In the genomic region with DNA sequence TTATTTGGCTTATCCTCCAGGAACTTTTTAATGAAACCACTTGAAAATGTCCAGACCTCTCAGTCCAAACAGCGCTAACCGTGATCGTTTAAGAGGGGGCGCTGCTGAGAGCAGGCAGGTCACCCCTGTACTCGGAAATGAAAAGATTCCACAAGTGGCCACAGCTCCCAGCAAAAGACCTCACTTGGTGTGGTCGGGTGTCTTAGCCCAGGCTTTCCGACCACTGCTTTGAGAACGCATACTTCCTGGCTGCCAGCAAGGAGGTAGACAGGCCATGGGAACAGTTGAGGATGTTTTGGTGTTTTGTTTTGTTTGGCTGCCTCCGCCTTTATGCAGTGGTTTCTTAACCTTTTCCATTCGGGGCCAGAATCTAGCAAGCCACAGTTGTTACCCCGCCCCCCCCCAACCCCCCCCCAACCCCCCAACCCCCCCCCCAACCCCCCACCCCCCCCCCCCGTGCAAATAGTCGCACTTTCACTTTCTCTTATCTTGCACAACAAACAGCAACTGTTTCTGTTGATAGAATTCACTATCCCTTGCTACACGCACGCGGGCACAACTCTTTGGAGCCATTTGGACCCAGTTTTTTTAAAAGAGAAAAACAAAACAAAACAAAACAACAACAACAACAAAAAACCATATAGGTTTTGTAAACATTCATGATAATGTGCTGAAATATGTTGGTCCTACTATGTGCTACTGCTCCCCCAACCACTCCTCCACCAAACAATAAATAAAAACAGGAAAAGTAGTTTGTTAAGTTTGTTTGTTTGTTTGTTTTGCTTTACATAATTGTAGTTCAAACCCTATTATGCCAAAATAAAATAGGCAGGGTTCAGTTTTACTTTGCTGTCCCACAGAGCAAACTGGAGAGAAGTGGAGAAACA, we compare ENCODE assay signal across 9 mouse cellular contexts. TPM values are rescaled to one million over a fixed set of nuclear protein-coding genes. Genes with fewer than 3 reads are reported as not detected.
A peak's percentile ranks its signal among the peaks of the same experiment; 100 is the strongest.
DNase-seq lines count a peak whose midpoint lies in the region; ATAC-seq and TF ChIP-seq lines count a peak whose summit lies in the region.
"Had no signal": no experiment of that assay in that cellular context is flagged by ENCODE, and none has a peak within 500 bp of the region (broad histone marks: within the 10 kb centered on the region; RNA-seq: fewer than 3 reads in every experiment).

No protein-coding gene starts in this region.

- H3K36me3 ChIP-seq in embryonic facial prominence, embryonic 14.5 days (ENCODE audit: control insufficient read depth, insufficient read depth, low read length) = 0 out of 2 replicates have a peak, but pooled peaks cover 3% of the 10 kb centered on the region

- no peak overlapping the region for H3K27ac ChIP-seq in embryonic facial prominence, embryonic 14.5 days (replicated peaks; ENCODE audit: low read depth, low read length)
- H3K27ac ChIP-seq: neural tube, embryonic 13.5 days had no signal

- H3K27me3 ChIP-seq in embryonic facial prominence, embryonic 14.5 days (replicated peaks; ENCODE audit: control insufficient read depth, insufficient read depth, low read length) = no peaks in the 10 kb centered on the region
- H3K27me3 ChIP-seq: neural tube, embryonic 13.5 days had no signal

- H3K4me3 ChIP-seq in embryonic facial prominence, embryonic 14.5 days (ENCODE audit: low read depth, low read length) = no peak overlapping the region
- peak overlapping the region; percentile 43 for H3K4me3 ChIP-seq in lung, adult 2 months (replicated peaks; ENCODE audit: extremely low read depth, low read depth, low read length)
- H3K4me3 ChIP-seq: neural tube, embryonic 13.5 days had no signal

- H3K4me1 ChIP-seq in embryonic facial prominence, embryonic 14.5 days (ENCODE audit: control insufficient read depth, insufficient read depth, low read length) = no peaks in the 10 kb centered on the region
- H3K4me1 ChIP-seq in lung, adult 2 months (ENCODE audit: control insufficient read depth, insufficient read depth, low read length) = peaks cover 3% of the 10 kb centered on the region; the same call in 1 of the 2 replicates
- H3K4me1 ChIP-seq: neural tube, embryonic 13.5 days had no signal

- TF ChIP-seq CTCF in lung, adult 2 months (IDR thresholded peaks at IDR 0.05; ENCODE audit: insufficient read depth, low read length) = 0 out of 2 replicates have a peak, but pooled peaks have one; percentile 25

- 30% methylated on average over 14 of the region's 16 CpGs for WGBS in embryonic facial prominence, embryonic 14.5 days
- 9% methylated on average over 15 of the region's 16 CpGs for WGBS in lung, adult 2 months

- peak; percentile 44 for DNase-seq in ovary, postnatal 36 days (ENCODE audit: low spot score)
- no peak for DNase-seq in ovary, postnatal 10 days (ENCODE audit: low spot score)
- no peak for DNase-seq in embryonic facial prominence, embryonic 14.5 days (ENCODE audit: low spot score)
- DNase-seq in heart, postnatal 4 days = peak; percentile 50
- DNase-seq in lung, adult 2 months = peak; percentile 37
- DNase-seq in spleen, postnatal 4 days (ENCODE audit: low spot score in 2 of 2) = peak; percentile 59 to 75
- DNase-seq in urinary bladder, adult 2 months (ENCODE audit: low spot score) = no peak
- no peak for DNase-seq in retina, embryonic 14.5 days (ENCODE audit: low spot score)

- peak overlapping the region; percentile 34; the same call in 1 of the 2 replicates for H3K4me2 ChIP-seq in embryonic facial prominence, embryonic 14.5 days (ENCODE audit: low read depth, low read length)
- H3K4me2 ChIP-seq: neural tube, embryonic 13.5 days had no signal

- no peak for TF ChIP-seq POLR2A in lung, adult 2 months (IDR thresholded peaks at IDR 0.05; ENCODE audit: borderline replicate concordance, extremely low read depth, low read depth, low read length)

- ATAC-seq in embryonic facial prominence, embryonic 14.5 days (ENCODE audit: low read depth) = no peak

- no peaks in the 10 kb centered on the region for H3K9me3 ChIP-seq in embryonic facial prominence, embryonic 14.5 days (ENCODE audit: control insufficient read depth, low read length)
- H3K9me3 ChIP-seq: neural tube, embryonic 13.5 days had no signal

- no peak overlapping the region for H3K9ac ChIP-seq in embryonic facial prominence, embryonic 14.5 days (ENCODE audit: low read depth, low read length)
- H3K9ac ChIP-seq: neural tube, embryonic 13.5 days had no signal

RNA-seq across cellular contexts. Expression of gene Zbtb14, which starts 13.5 kb away (rescaled TPM):
- polyA plus RNA-seq in embryonic facial prominence, embryonic 14.5 days (2014; fragmentation: Nextera tagmentation; extraction: Ambion mirVana) = 15.2 and 19.2 TPM in 2 replicates
- total RNA-seq in heart, postnatal 4 days (2021) = 10 to 100 TPM; 12.1 to 13.3 TPM
- 4.8 and 7.4 TPM in 2 replicates for polyA plus RNA-seq in lung, adult 2 months (2012; rRNA removed)
- 12.9 and 16.0 TPM in 2 replicates for polyA plus RNA-seq in urinary bladder, adult 2 months (2012; rRNA removed)

RNA-seq across cellular contexts. Expression of gene Akain1, which starts 42.7 kb away (rescaled TPM):
- not detected in 2 replicates for polyA plus RNA-seq in embryonic facial prominence, embryonic 14.5 days (2014; fragmentation: Nextera tagmentation; extraction: Ambion mirVana)
- under 1 TPM in 1 of 2 experiments, not detected in 1; 0.19 TPM for total RNA-seq in heart, postnatal 4 days (2021)
- polyA plus RNA-seq in lung, adult 2 months (2012; rRNA removed) = not detected in 2 replicates
- not detected in 2 replicates for polyA plus RNA-seq in urinary bladder, adult 2 months (2012; rRNA removed)

Comparison
In these comparisons a context has a peak if more than half of its experiments do, and no peak if none do; other contexts are left out.
1. DNase-seq: peak in ovary, postnatal 36 days (single experiment), heart, postnatal 4 days (single experiment), lung, adult 2 months (single experiment) and spleen, postnatal 4 days (2 of 2); none in ovary, postnatal 10 days (single experiment), embryonic facial prominence, embryonic 14.5 days (single experiment), urinary bladder, adult 2 months (single experiment) and retina, embryonic 14.5 days (single experiment).